Mouse (Mus musculus) G1E (cell line): ENCODE data around the gene Krtcap3.

Experiments used
- CTCF ChIP-seq: IDR thresholded peaks from 2 replicates; pipeline ENCODE4 v1.5.1; 2012; ENCODE audit warnings: low read depth, low read length, inconsistent platforms, mixed read lengths
- GATA2 ChIP-seq: IDR thresholded peaks from 2 replicates; pipeline ENCODE4 v1.6.1; 2012; ENCODE audit warnings: low read depth, low read length, inconsistent platforms, borderline replicate concordance
- POLR2AphosphoS5 ChIP-seq: IDR thresholded peaks from 2 replicates; pipeline ENCODE4 v1.6.1; 2012; ENCODE audit warnings: low read depth, low read length, inconsistent platforms; ENCODE audit not compliant: insufficient replicate concordance
- TAL1 ChIP-seq: conservative IDR thresholded peaks from 2 replicates; pipeline ENCODE4 v1.6.1; 2012; ENCODE audit warnings: low read depth, low read length, inconsistent platforms, mixed read lengths

DNA sequence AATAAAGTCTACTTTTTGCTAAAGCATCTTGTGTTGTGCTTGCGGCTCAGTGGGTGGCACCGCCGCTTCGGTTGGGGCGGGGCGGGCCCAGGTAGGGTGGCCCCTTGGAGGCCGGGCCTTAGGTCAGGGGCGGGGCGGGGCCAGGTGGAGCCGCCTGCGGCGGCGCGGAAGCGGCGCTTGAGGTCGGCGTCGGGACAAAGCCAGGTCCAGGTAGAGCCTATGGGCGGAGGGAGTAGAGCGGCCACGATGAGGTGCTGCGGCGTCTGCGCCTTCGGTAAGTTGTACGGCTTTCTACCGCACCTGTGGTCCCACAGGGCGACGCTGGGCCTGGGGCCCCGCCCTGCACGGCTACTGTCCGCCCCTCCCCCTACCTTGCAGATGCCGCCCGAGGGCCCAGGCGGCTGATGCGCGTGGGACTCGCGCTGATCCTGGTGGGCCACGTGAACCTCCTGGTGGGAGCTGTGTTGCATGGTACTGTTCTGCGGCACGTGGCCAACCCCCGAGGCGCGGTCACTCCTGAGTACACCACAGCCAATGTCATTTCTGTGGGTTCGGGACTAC lies at the start of gene Krtcap3:
- TF ChIP-seq CTCF: no peak
- TF ChIP-seq POLR2AphosphoS5: no peak
- TF ChIP-seq TAL1: no peak
- no peak for TF ChIP-seq GATA2
